Mouse (Mus musculus) stomach, embryonic 16.5 days (tissue): ENCODE data around the gene Wdfy4. TPM values are rescaled to one million over a fixed set of nuclear protein-coding genes. Genes with fewer than 3 reads are reported as not detected.

ENCODE experiments used
- ATAC-seq: fragments of 200-750 bp; cut with Nextera tagmentation; 2 replicates; pipeline ENCODE4 v1.8.0; 2017; ENCODE audit warnings: moderate number of reproducible peaks, moderate TSS enrichment; ENCODE audit not compliant: insufficient read depth, low FRiP score
- H3K27ac ChIP-seq: fragments of 300-500 bp; sonication (generic); 2 replicates; pipeline ENCODE4 v1.5.1; 2014; ENCODE audit warnings: low read length
- H3K27me3 ChIP-seq: fragments of 300-500 bp; sonication (generic); 2 replicates; pipeline ENCODE4 v1.6.1; 2014; ENCODE audit warnings: low read length, control low read depth, mixed read lengths; ENCODE audit not compliant: control insufficient read depth, insufficient read depth
- H3K36me3 ChIP-seq: fragments of 300-500 bp; sonication (generic); 2 replicates; pipeline ENCODE4 v1.6.1; 2014; ENCODE audit warnings: low read length; ENCODE audit not compliant: control insufficient read depth, insufficient read depth
- H3K4me1 ChIP-seq: fragments of 300-500 bp; sonication (generic); 2 replicates; pipeline ENCODE4 v1.6.1; 2014; ENCODE audit warnings: low read length, control low read depth, mixed read lengths; ENCODE audit not compliant: control insufficient read depth, insufficient read depth
- H3K4me2 ChIP-seq: fragments of 300-500 bp; sonication (generic); 2 replicates; pipeline ENCODE4 v1.6.1; 2014; ENCODE audit warnings: low read depth, low read length, mixed read lengths
- H3K4me3 ChIP-seq: fragments of 300-500 bp; sonication (generic); replicated peaks from 2 replicates; pipeline ENCODE4 v1.5.1; 2014; ENCODE audit warnings: mild to moderate bottlenecking, low read length
- H3K9ac ChIP-seq: fragments of 300-500 bp; sonication (generic); 2 replicates; pipeline ENCODE4 v1.6.1; 2014; ENCODE audit warnings: low read length
- H3K9me3 ChIP-seq: fragments of 300-500 bp; sonication (generic); replicated peaks from 2 replicates; pipeline ENCODE4 v1.6.1; 2016; ENCODE audit warnings: low read length, control low read depth; ENCODE audit not compliant: control insufficient read depth
- WGBS: fragments of 180-500 bp; shearing (Covaris S2); extraction: QIAGEN DNeasy Blood & Tissue Kit; methylation state at CpG from one replicate; pipeline ENCODE4 v1.1.7; 2014; 5-methylcytosine and 5-hydroxymethylcytosine counted together
- polyA plus RNA-seq: library from polyadenylated mRNA; unstranded; fragments of >200 nt; fragmentation: Nextera tagmentation; extraction: Ambion mirVana; gene quantifications from 2 replicates; pipeline ENCODE4 v1.2.1, GENCODE M21; 2015

Wdfy4 gene
- polyA plus RNA-seq = 0.35 and 1.4 TPM in 2 replicates

DNA sequence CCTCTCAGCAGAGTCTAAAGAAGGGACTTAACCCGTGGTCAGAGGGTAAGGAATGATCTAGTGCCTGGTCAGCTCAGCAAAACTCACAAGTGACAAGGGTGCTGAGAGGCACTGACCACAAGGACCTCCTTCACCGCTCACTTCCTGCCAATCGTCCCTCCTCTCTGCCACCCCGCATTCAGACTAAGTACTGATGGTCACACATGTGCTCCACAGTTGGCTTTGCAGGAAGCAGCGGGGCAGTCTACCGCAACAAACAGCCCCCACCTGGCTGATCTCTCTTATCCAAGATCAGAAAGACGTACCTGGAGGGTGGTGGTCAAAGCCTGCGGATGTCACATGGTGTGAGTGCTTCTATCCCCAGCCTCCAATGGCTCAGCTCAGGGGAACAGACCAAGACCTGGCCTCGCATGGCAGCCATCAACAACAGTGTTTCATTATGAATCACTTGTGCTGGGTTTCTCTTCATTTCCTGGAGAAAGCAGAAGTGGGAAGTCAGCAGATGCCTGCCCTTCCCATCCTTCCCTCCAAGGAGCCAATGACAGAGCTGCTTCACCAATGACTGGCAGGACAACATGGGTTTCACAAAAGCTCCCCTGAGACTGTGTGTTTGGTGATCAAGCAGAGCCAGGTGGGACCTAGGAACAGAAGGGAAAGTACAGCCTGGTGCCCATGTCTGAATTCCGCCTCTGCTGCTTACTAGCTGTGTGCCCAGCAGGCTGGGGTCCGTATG lies at the start of gene Wdfy4:
Gene Wdfy4, minus strand, starts transcription at position 441 of the 733 bp plus-strand sequence.
- WGBS = 82% methylated on average over 11 of the region's 11 CpGs
- no peak for ATAC-seq

DNA sequence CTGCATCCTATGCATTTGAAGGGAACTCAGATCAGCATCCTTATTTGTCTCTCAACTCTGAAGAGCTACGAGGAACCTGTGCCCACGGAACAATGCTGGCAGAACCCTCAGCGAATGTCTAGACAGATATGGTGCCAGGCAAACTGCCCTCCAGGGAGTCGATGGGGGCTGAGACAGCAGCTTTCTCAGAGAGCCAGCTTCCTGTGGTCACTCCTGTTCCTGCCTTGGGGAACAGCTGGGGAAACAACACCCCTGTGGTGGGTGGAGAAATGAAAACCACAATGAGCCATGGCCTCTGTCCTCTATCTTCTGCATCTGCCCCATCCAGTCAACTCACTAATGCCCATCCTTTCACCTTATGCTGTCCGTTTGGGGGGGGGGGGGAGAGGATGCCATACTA lies 46.7 kb upstream of the Wdfy4 start:
- H3K9ac ChIP-seq = no peak overlapping the region
- 62% methylated on average over 5 of the region's 5 CpGs for WGBS
- no peak overlapping the region for H3K4me3 ChIP-seq
- H3K27ac ChIP-seq = no peak overlapping the region
- H3K4me1 ChIP-seq = no peaks in the 10 kb centered on the region
- no peaks in the 10 kb centered on the region for H3K36me3 ChIP-seq
- ATAC-seq = no peak
- H3K27me3 ChIP-seq = no peaks in the 10 kb centered on the region
- no peaks in the 10 kb centered on the region for H3K9me3 ChIP-seq
- no peak overlapping the region for H3K4me2 ChIP-seq

More for the DNA sequence above, at the start of gene Wdfy4:
- no peaks in the 10 kb centered on the region for H3K4me1 ChIP-seq
- H3K36me3 ChIP-seq = no peaks in the 10 kb centered on the region
- H3K9ac ChIP-seq = no peak within 1 kb of the TSS
- no peak within 1 kb of the TSS for H3K4me2 ChIP-seq
- H3K4me3 ChIP-seq = no peak within 1 kb of the TSS
- H3K9me3 ChIP-seq = no peaks in the 10 kb centered on the region
- H3K27me3 ChIP-seq = no peaks in the 10 kb centered on the region
- no peak within 1 kb of the TSS for H3K27ac ChIP-seq

DNA sequence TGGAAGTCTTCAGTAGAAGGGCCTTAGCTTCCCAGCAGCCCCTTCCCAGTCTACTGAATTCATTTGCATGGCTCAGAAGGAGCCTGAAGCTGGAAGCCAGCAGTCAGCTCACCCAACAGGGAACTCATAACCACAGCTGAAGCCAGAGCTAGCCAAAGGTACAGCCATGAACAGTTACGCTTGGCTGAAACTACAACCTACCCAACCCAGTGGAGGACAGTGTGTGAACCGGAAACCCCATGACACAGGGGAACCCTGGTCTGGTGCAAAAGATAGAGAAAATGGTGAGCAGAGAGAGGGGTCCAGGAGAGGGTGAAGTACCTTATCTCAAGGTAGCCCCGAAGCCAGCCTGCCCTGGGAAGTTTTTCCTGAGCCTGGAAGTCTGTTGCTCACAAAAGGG lies 46.0 kb upstream of the Wdfy4 start:
- Histone ChIP-seq H3K4me2 (no peak overlapping the region), H3K27ac (no peak overlapping the region), H3K4me3 (no peak overlapping the region), H3K9me3 (no peaks in the 10 kb centered on the region), H3K27me3 (no peaks in the 10 kb centered on the region), H3K9ac (no peak overlapping the region), H3K36me3 (no peaks in the 10 kb centered on the region), H3K4me1 (no peaks in the 10 kb centered on the region)
- ATAC-seq = no peak
- WGBS = 84% methylated on average over 3 of the region's 3 CpGs

DNA sequence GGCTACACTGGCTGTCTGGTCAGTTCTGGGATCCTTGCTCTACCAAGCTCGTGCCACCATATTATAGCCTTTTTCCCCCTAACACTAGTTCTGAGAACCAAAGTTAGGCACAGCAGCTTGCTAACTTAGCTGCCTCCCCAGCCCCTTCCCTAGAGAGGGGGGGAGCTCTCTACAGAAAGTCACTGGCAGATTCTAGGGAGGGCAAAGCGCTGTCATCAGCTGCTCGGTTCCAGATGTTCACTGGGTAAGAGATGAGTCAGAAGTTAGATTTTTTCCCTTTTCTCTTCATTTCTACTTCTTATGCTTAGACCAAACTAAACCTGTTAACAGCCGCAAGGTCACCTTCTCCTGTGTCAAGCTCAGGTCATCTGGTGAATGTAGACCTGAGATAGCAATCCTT lies 45.4 kb upstream of the Wdfy4 start:
- no peaks in the 10 kb centered on the region for H3K27me3 ChIP-seq
- no peak for ATAC-seq
- H3K36me3 ChIP-seq = no peaks in the 10 kb centered on the region
- no peak overlapping the region for H3K4me3 ChIP-seq
- no peaks in the 10 kb centered on the region for H3K4me1 ChIP-seq
- H3K9ac ChIP-seq = no peak overlapping the region
- no peaks in the 10 kb centered on the region for H3K9me3 ChIP-seq
- H3K4me2 ChIP-seq = no peak overlapping the region
- H3K27ac ChIP-seq = no peak overlapping the region
- 75% methylated on average over 4 of the region's 4 CpGs for WGBS

DNA sequence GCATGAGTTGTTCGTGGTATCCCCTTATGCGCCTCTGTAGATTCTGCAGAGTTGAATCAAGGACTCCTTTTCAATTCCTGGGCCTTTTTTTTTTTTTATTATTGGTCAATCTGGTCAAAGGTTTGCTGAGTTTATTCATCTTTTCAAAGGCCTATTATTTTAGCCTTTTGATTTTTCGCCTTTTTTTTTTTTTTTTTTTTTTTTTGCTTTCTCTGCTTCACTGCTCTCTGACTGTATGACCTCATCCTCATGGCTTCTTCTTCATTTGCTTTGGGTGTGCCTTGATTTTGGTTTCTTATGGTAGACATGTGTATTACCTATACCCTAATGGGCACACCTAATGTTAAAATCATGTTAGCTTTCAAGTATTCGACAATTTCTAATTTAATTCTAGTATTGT lies 39.9 kb upstream of the Wdfy4 start:
- WGBS = 89% methylated on average over 4 of the region's 4 CpGs
- H3K4me3 ChIP-seq = no peak overlapping the region
- no peaks in the 10 kb centered on the region for H3K4me1 ChIP-seq
- H3K9ac ChIP-seq = no peak overlapping the region
- no peak for ATAC-seq
- no peak overlapping the region for H3K27ac ChIP-seq
- no peaks in the 10 kb centered on the region for H3K27me3 ChIP-seq
- no peaks in the 10 kb centered on the region for H3K36me3 ChIP-seq
- no peak overlapping the region for H3K4me2 ChIP-seq
- no peaks in the 10 kb centered on the region for H3K9me3 ChIP-seq

DNA sequence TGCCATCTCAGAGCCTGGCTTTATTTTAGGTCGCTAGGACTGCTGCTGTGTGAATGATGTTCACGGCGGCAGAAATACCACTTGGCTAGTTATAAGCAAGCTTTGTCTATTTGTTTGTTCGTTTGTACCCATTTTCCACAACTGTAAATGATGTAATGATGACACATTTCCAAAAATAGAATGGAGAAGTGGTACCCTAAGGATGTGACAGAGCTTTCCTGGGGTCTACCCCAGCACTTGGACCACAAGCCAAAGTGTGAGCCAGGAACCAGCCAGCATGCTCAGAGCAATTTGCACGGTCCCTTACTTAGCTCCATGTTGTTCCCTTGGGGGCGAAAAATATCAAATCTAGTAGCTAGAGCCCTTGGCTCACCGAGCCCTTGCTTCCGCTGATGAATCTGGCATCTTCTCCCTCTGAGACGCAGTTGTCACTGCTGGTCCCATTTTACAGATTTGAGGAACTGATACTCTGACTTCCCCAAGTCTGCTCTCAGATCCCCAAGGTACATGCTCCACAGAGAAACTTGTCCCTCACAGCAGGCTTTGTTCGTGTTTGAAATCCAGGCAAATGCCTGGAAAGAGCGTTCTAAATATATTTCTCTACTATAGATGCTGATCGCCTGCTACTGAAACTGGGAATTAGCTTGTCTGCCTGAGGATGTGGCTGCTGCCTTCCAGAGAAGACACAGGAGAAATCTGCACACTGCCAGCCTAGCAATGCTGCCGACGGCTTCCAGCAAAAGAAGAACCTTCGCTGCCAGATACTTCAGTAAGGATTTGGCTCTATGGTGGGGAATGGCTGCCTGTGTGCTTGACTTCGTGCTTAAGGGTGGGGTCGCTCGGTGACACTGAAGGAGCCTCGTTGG lies 31.3 kb upstream of the Wdfy4 start:
- WGBS = 81% methylated on average over 19 of the region's 19 CpGs
- Histone ChIP-seq H3K9ac (no peak overlapping the region), H3K4me2 (no peak overlapping the region), H3K4me1 (peaks cover 10% of the 10 kb centered on the region), H3K4me3 (no peak overlapping the region), H3K27ac (no peak overlapping the region), H3K27me3 (no peaks in the 10 kb centered on the region), H3K36me3 (no peaks in the 10 kb centered on the region), H3K9me3 (no peaks in the 10 kb centered on the region)
- ATAC-seq = no peak

DNA sequence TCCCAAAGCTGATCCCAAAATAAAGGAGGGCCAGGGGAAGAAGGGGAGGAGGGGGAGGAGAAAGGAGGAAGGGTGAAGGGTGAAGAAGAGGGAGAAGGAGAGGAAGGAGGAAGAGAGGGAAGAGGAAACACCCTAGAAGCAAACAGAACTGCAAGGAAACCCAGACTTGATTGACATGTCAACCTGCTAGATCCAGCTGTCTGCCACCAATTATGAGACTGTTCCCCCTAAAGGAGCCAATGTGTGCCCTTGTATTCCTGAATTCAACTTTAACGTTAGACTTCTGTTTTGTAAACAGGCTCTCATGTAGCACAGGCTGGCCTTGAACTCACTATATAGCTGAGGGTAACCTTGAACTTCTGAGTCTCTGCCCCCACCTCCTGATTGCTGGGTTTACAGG lies 29.9 kb upstream of the Wdfy4 start:
- WGBS = 50% methylated on average over 1 of the region's 1 CpGs
- no peaks in the 10 kb centered on the region for H3K9me3 ChIP-seq
- no peak overlapping the region for H3K4me3 ChIP-seq
- no peaks in the 10 kb centered on the region for H3K36me3 ChIP-seq
- peaks cover 10% of the 10 kb centered on the region for H3K4me1 ChIP-seq
- no peak for ATAC-seq
- H3K4me2 ChIP-seq = no peak overlapping the region
- H3K9ac ChIP-seq = no peak overlapping the region
- H3K27ac ChIP-seq = peak overlapping the region; percentile 49; the same call in 1 of the 2 replicates
- H3K27me3 ChIP-seq = no peaks in the 10 kb centered on the region

DNA sequence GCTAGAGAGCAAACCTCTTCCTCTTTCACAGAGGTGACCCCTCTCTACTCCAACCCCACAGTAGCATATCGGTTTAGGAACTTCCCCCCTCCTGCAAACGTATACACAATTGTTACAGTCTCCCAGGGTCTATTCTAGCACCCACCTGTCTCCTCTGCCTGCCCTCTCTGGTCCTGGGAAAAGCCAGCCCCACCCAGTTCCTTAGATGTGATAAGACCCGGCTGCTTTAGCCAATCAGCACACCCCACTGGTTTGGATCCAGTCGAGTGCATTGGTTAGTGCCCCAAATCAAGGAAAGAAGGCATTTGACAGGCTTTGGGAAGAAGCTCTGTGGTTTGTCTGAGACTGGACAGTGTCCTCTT lies 29.4 kb upstream of the Wdfy4 start:
- Histone ChIP-seq H3K4me3 (no peak overlapping the region), H3K4me1 (peaks cover 10% of the 10 kb centered on the region), H3K4me2 (0 out of 2 replicates have a peak overlapping the region, but pooled peaks have one; percentile 20), H3K36me3 (no peaks in the 10 kb centered on the region), H3K9me3 (no peaks in the 10 kb centered on the region), H3K27ac (peak overlapping the region; percentile 49; the same call in 1 of the 2 replicates), H3K9ac (no peak overlapping the region), H3K27me3 (no peaks in the 10 kb centered on the region)
- peak; percentile 67; the same call in 1 of the 2 replicates for ATAC-seq
- 9% methylated on average over 4 of the region's 4 CpGs for WGBS
